Mouse (Mus musculus): Measurements from ENCODE around the gene Cby3. TPM values are rescaled to one million over a fixed set of nuclear protein-coding genes. Genes with fewer than 3 reads are reported as not detected.

Cby3 gene
- polyA plus RNA-seq, 1 experiment from 2014 or later, result 0.47 TPM

DNA sequence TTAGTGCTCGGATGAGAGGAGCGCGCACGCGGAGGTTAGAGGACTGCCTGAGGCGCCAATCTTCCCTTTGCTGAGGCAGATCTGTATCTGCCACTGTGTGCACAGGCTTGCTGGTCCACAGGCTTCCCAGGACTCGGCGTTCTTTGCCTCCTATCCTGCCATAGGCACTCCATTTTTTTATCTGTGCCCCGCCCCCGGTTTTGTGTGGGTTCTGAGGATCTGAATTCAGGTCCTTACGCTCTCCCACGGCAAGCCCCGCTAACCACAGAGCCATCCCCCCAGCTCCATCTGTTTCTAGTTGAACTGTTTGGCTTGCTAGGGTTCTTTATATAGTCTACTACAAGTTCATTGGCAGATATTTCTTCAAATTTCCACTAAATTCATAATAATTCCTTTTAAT lies 44.5 kb downstream of the Cby3 start:
- no peak overlapping the region for H3K27ac ChIP-seq (ENCODE audit: low read depth, low read length)
- no peaks in the 10 kb centered on the region for H3K4me1 ChIP-seq (replicated peaks; ENCODE audit: control insufficient read depth, insufficient read depth, low read length)
- no peak overlapping the region for H3K4me2 ChIP-seq (ENCODE audit: low read depth, low read length, severe bottlenecking)
- no peaks in the 10 kb centered on the region; the same call in 1 of the 2 replicates for H3K36me3 ChIP-seq (ENCODE audit: control insufficient read depth, insufficient read depth, low read length)
- 91% methylated on average over 13 of the region's 13 CpGs for WGBS
- DNase-seq (ENCODE audit: low spot score), result peak; percentile 43
- no peaks in the 10 kb centered on the region for H3K9me3 ChIP-seq (ENCODE audit: control insufficient read depth, low read length)
- no peak overlapping the region for H3K9ac ChIP-seq (ENCODE audit: low read length)
- H3K4me3 ChIP-seq (ENCODE audit: low read depth, low read length), result no peak overlapping the region
- H3K27me3 ChIP-seq (ENCODE audit: control insufficient read depth, insufficient read depth, low read length), result no peaks in the 10 kb centered on the region
- ATAC-seq (replicated peaks; ENCODE audit: low FRiP score), result no peak

DNA sequence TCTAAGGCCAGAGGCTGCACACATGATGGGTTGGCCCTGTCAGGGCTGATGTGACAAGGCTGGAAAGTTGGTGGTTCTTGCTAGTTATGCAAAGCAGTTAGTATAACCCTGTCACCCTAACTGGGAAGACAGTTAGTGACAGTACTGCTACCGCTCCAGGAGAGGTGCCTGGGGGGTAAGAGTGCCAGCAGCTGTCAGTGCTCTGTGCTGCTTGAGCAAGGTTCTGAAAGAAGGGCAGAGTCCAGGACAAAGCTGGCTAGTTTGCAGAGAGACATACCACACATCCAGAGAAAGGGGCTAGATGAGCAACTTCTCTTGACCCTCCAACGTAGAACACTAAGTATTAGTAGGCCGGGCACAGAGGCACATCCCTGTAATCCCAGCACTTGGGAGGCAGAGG lies 48.2 kb downstream of the Cby3 start:
- H3K36me3 ChIP-seq (ENCODE audit: control insufficient read depth, insufficient read depth, low read length), result no peaks in the 10 kb centered on the region; the same call in 1 of the 2 replicates

DNA sequence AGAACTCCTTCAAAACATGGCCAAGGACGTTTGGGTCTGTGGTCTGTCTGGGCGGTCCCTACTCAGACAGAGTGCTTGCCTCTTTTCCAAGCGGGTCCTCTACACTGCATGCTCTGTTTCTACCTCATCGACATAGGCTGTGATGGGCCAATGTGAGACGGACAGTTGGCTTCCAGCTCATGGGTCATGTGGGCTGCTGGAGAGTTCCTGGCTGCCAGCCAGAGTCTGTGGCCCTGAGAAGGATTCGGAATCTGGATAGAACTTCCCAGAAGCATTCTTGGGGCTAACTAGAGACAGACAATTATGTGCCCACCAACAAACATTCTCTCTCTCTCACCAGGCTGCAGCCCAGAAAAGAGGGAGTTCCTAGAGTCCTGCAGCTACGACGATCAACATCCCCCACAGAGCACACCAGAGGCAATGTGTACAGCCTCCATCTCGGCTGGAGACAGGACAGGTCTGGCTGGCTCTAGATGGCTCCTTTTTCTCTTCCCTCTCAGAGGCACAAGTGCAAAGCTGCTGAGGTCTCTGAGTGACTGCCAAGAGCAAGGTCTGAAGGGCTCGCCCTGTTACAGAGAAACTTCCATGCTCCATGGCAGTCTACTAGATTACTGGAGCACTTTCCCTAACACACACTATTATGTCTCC lies 49.2 kb downstream of the Cby3 start:
- Histone ChIP-seq H3K4me2 (ENCODE audit: low read depth, low read length, severe bottlenecking) (no peak overlapping the region), H3K27me3 (ENCODE audit: control insufficient read depth, insufficient read depth, low read length) (no peaks in the 10 kb centered on the region), H3K27ac (ENCODE audit: low read depth, low read length) (no peak overlapping the region), H3K36me3 (ENCODE audit: control insufficient read depth, insufficient read depth, low read length) (no peaks in the 10 kb centered on the region; the same call in 1 of the 2 replicates), H3K9me3 (ENCODE audit: control insufficient read depth, low read length) (no peaks in the 10 kb centered on the region), H3K4me1 (replicated peaks; ENCODE audit: control insufficient read depth, insufficient read depth, low read length) (no peaks in the 10 kb centered on the region), H3K4me3 (ENCODE audit: low read depth, low read length) (no peak overlapping the region), H3K9ac (ENCODE audit: low read length) (no peak overlapping the region)
- WGBS, result 83% methylated on average over 10 of the region's 10 CpGs
- ATAC-seq (replicated peaks; ENCODE audit: low FRiP score) (no peak), DNase-seq (ENCODE audit: low spot score) (peak; percentile 33)

More for the DNA sequence above, 48.2 kb downstream of the Cby3 start:
- ATAC-seq (replicated peaks; ENCODE audit: low FRiP score) (no peak), DNase-seq (ENCODE audit: low spot score) (peak; percentile 33)
- no peak overlapping the region for H3K9ac ChIP-seq (ENCODE audit: low read length)
- H3K27me3 ChIP-seq (ENCODE audit: control insufficient read depth, insufficient read depth, low read length), result no peaks in the 10 kb centered on the region
- H3K27ac ChIP-seq (ENCODE audit: low read depth, low read length), result no peak overlapping the region
- H3K4me1 ChIP-seq (replicated peaks; ENCODE audit: control insufficient read depth, insufficient read depth, low read length), result no peaks in the 10 kb centered on the region
- WGBS, result 92% methylated on average over 3 of the region's 3 CpGs
- no peak overlapping the region for H3K4me3 ChIP-seq (ENCODE audit: low read depth, low read length)
- no peak overlapping the region for H3K4me2 ChIP-seq (ENCODE audit: low read depth, low read length, severe bottlenecking)
- no peaks in the 10 kb centered on the region for H3K9me3 ChIP-seq (ENCODE audit: control insufficient read depth, low read length)

DNA sequence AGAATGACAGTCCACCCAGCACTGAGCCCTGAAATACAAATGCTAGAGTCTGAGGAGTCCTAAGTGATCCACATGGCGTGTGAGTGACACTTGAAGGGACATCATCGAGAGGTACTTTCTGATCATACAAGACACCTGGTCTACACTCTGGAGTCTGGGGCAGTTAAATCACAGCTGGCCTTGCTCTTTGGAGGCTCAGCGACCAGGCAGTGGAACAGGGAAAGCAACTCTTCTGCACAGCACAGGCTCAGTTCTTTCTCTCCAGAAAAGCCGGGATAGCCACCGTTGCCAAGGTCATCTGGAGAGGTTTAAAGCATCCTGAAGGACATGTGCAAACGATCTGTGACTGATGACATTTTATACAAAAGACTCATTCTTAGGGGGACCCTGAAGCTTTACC lies 53.0 kb downstream of the Cby3 start:
- Histone ChIP-seq H3K4me2 (ENCODE audit: low read depth, low read length, severe bottlenecking) (no peak overlapping the region), H3K4me3 (ENCODE audit: low read depth, low read length) (no peak overlapping the region), H3K9ac (ENCODE audit: low read length) (no peak overlapping the region), H3K27ac (ENCODE audit: low read depth, low read length) (no peak overlapping the region), H3K27me3 (ENCODE audit: control insufficient read depth, insufficient read depth, low read length) (no peaks in the 10 kb centered on the region), H3K9me3 (ENCODE audit: control insufficient read depth, low read length) (no peaks in the 10 kb centered on the region), H3K4me1 (replicated peaks; ENCODE audit: control insufficient read depth, insufficient read depth, low read length) (no peaks in the 10 kb centered on the region), H3K36me3 (ENCODE audit: control insufficient read depth, insufficient read depth, low read length) (no peaks in the 10 kb centered on the region; the same call in 1 of the 2 replicates)
- ATAC-seq (replicated peaks; ENCODE audit: low FRiP score) (no peak), DNase-seq (ENCODE audit: low spot score) (no peak)
- WGBS, result 75% methylated on average over 6 of the region's 6 CpGs

MicroRNA genes within 50 kb of the gene (microRNA counts, 519-probe panel; counts per million panel counts)
- microRNA mmu-miR-804, result 4,575 counts per million, percentile 42 among the panel's probes with 10 or more counts

Small RNAs within 50 kb of the gene (microRNA-seq; reads per million reads assigned to microRNA genes)
- gene Mir804 (ENCODE audit: insufficient number of aligned reads), result not detected

Other genes starting within 250 kb of the Cby3 start
- 34.0 and 36.9 TPM in 2 replicates for gene Tbc1d9b, start 223.1 kb upstream of the Cby3 start, polyA plus RNA-seq (2014; fragmentation: Nextera tagmentation; extraction: Ambion mirVana)
- gene Mrnip, start 180.0 kb upstream of the Cby3 start, polyA plus RNA-seq (2014; fragmentation: Nextera tagmentation; extraction: Ambion mirVana), result 20.1 and 21.1 TPM in 2 replicates
- 148 and 164 TPM in 2 replicates for gene Sqstm1, start 143.6 kb upstream of the Cby3 start, polyA plus RNA-seq (2014; fragmentation: Nextera tagmentation; extraction: Ambion mirVana)
- gene Mgat4b, start 143.6 kb upstream of the Cby3 start, polyA plus RNA-seq (2014; fragmentation: Nextera tagmentation; extraction: Ambion mirVana), result 24.2 and 30.9 TPM in 2 replicates
- gene Ltc4s, start 115.8 kb upstream of the Cby3 start, polyA plus RNA-seq (2014; fragmentation: Nextera tagmentation; extraction: Ambion mirVana), result 0.51 and 0.81 TPM in 2 replicates
- gene Maml1, start 62.2 kb upstream of the Cby3 start, polyA plus RNA-seq (2014; fragmentation: Nextera tagmentation; extraction: Ambion mirVana), result 10.0 and 11.9 TPM in 2 replicates
- 235 and 248 TPM in 2 replicates for gene Canx, start 28.8 kb upstream of the Cby3 start, polyA plus RNA-seq (2014; fragmentation: Nextera tagmentation; extraction: Ambion mirVana)
- gene Hnrnph1, start 22.5 kb downstream of the Cby3 start, polyA plus RNA-seq (2014; fragmentation: Nextera tagmentation; extraction: Ambion mirVana), result 833 and 855 TPM in 2 replicates
- 23.9 and 26.7 TPM in 2 replicates for gene Rufy1, start 76.7 kb downstream of the Cby3 start, polyA plus RNA-seq (2014; fragmentation: Nextera tagmentation; extraction: Ambion mirVana)
- 1.0 and 1.6 TPM in 2 replicates for gene Adamts2, start 247.6 kb downstream of the Cby3 start, polyA plus RNA-seq (2014; fragmentation: Nextera tagmentation; extraction: Ambion mirVana)